Mouse (Mus musculus) adrenal gland, adult (tissue): Measurements from ENCODE around the gene Gm8994.
"Not testable (repeated sequence)": the region's sequence is repeated elsewhere in the genome, so short reads cannot be mapped to it uniquely, and the experiment has no call there.

ENCODE experiments used
- DNase-seq, 2 experiments: peaks; one replicate each; pipeline ENCODE4 v3.0.0; 2022 to 2023; ENCODE audit warnings: low spot score in 1 of 2; ENCODE audit not compliant: inconsistent age in 2 of 2

Gene Gm8994

DNA sequence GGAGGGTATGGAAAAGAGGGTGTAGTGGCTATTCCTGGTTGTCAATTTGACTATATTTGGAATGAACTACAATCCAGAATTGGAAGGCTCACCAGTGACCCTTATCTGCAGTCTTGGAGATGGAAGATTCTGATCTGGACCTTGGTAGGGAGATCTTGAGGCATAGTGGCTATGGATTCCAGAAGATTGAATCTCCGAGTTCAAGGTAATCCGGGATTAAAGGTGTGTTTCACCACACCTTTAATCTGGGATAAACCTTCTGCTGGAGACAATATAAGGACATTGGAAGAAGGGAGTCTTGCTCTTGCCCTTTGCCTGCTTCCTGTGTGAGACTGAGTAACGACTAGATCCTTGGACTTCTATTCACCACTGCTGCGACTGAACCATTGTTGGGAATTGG, at the start of gene Gm8994:
TSS of gene Gm8994 (plus strand) at position 301 of the 400 bp plus-strand sequence.
- not testable (repeated sequence) for DNase-seq

DNA sequence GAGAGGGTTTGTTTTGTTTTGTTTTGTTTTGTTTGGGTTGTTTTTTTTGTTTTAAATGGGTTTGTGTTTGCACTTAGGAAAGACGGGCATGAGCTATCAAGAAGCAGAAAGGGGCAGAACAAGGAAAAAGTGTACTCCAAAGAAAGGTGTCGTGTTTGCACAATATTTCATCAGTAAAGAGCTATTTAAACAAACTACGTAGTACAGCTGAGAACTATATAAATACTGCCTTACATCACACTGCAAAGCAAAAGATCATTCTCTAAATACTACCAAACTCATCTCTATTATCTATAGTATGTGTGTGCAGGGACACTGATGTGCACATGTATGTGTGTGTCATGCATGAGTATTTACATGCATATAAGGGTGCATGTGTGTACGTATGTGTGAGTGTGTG, 49.7 kb upstream of the Gm8994 start:
- no peak for DNase-seq

DNA sequence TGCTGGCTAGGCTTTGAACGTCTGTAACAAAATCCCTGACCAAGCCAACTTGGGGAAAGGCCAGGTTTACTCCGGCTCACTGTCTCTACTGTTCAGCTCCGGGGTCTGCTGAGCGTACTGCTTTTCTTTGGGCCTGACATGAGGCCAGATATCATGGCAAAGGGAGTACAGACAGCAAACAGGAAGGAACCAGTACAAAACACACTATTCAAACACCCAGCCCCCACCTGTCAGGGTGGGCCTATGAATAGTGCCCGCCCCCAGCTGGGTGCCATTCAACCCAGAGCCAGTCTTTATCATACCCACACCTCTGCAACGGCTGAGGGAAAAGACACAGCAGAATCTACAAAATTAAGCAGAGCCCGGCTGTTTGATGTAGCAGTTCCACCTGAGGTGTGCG, 42.8 kb upstream of the Gm8994 start:
- no peak for DNase-seq

DNA sequence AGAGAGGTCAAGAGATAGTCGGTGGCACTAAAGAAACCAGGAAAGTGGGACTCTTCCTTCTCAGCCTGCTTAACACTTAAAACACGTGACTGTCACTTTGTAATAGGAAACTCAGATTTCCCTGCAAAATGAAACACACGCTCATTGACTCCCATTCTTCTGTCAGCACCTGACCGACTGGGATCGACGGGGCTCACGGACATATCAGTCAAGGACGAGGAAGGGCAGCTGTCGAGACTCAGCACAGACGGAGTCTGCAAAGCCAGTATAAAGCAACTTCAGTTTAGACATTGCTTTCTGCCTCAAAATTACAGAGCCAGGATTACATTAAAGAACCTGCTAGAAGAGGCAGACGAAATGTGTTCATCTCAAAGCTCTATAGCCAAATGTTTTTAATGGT, 41.2 kb upstream of the Gm8994 start:
- DNase-seq = no peak

DNA sequence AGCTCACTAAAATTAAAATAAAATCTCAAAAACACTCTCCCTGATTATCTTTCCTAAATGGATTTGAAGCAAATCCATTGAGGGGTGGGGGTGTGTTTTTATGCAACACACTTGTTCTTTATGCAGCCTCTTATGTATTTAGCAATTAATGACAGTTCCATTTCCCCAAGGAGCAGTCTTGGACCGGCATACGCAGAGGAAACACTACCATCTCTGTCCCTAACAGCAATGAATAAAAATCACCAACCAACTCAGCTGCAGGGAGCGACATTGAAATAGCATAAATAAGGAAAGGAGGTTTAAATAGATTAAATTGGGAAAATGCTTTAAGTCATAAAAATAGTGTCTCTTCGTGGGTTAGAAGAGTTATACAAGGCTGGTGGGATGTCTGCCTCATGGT, 40.8 kb upstream of the Gm8994 start:
- no peak for DNase-seq

DNA sequence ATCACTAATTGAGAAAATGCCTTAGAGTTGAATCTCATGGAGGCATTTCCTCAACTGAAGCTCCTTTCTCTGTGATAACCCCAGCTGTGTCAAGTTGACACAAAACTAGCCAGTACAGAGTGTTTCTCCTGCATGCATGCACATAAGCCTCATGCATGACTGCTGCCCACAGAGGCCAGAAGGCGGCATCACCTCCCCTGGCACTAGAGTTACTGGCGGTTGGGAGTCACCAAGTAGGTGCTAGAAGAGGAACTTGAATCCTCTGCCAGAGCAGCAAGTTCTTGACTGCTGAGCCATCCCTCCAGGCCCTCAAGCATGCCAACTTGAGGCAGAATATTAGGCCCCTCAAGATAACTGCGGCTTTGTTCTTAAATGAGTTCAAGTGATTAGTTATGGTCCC, 35.9 kb upstream of the Gm8994 start:
- DNase-seq = no peak

GRCm38 (mm10) chr6:136291951-136292714, 35.2 kb upstream of the Gm8994 start:
- DNase-seq = no peak

- no peak for DNase-seq
Measured at GRCm38 (mm10) chr6:136293700-136294099, 33.6 kb upstream of the Gm8994 start.

GRCm38 (mm10) chr6:136295821-136296220, 31.5 kb upstream of the Gm8994 start:
- DNase-seq = peak; percentile 31 to 64

- peak in 1 of 2 experiments; percentile 66 for DNase-seq
Measured at GRCm38 (mm10) chr6:136296251-136296650, 31.1 kb upstream of the Gm8994 start.

DNA sequence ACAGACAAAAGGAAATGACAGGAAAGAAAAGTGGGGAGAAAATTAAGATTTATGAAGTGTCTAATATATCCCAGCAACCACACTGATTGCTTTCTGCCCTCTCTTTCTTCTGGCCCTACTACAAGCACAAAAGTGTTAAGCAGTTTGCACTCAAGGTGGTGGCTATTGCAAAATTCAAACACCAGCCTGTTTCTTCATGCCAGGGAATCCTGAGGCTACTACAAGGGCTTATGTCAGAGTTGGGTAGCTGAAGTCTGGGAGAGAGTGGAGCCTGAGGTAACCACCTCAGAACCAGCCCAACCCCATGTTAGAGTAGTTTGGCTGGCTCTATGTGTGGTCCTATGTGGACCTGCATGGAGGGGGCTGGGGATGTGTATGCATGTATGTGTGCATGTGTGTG, 23.8 kb upstream of the Gm8994 start:
- no peak for DNase-seq

- no peak for DNase-seq
Measured at GRCm38 (mm10) chr6:136304369-136304988, 22.9 kb upstream of the Gm8994 start.

GRCm38 (mm10) chr6:136309487-136309886, 17.9 kb upstream of the Gm8994 start:
- DNase-seq = no peak

DNA sequence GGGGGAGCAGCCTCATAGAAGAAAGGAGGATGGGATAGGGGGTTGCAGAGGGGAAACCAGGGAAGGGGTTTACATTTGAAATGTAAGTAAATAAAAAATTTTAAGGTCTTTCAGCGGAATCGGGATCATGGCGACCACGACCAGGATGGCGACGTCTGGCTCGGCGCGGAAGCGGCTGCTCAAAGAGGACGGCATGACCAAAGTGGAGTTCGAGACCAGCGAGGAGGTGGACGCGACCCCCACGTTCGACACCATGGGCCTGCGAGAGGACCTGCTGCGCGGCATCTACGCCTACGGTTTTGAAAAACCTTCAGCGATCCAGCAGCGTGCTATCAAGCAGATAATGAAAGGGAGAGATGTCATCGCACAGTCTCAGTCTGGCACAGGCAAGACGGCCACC, 1.1 kb downstream of the Gm8994 start:
- not testable (repeated sequence) for DNase-seq

- DNase-seq = no peak
Measured at GRCm38 (mm10) chr6:136340669-136341068, 13.3 kb downstream of the Gm8994 start.

DNA sequence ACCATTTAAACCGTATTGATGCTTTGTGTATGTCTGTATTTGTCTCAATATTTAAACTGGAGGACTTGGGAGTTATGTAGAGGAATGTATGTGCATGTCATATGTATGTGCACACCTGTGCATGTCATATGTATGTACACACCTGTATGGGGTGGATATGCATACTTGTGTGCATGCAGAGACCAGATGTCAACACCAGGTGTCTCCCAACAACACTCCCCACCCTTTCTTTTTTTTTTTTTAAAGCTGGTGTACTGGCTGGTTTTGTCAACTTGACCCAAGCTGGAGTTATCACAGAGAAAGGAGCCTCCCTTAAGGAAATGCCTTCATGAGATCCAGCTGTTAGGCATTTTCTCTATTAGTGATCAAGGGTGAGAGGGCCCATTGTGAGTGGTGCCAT, 13.8 kb downstream of the Gm8994 start:
- no peak for DNase-seq

GRCm38 (mm10) chr6:136343868-136344267, 16.5 kb downstream of the Gm8994 start:
- no peak for DNase-seq

DNA sequence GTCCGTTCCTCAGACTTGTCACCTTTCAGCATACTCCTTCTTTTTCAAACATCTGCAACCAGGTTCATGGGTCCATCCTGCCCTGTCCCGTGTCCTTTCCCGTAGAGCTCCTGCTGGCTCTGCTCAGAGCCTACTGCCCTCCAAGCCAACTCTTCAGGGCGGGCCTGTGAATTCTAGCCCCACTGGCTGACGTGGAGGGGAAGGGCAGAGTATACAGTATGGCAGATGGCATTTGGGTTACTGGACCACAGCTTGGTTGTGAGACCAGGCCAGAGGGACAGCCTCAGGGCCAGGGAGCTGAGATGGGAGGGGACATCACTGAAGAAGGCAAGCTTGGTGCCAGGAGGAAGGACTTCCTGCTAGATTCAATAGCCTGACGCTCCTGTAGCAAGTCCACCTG, 17.7 kb downstream of the Gm8994 start:
- no peak for DNase-seq

GRCm38 (mm10) chr6:136345641-136346040, 18.3 kb downstream of the Gm8994 start:
- no peak for DNase-seq

DNA sequence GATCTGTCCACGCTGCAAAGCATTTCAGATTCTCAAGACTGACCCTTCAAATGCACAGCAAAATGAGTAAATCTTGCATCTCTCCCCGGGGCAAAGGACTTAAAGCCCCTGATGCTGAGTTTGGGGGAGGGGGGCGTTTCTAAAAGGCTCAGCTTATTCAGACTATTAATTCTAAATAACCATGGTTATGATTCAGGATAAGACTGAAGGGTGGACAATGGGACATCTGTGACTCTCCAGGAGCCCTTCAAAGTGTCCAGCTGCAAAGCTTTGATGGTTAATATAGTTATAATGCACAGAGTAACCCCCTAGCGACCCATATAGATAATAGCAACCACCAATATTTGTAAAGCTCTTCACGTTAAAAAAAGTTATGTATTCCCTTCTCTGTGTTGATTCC, 19.7 kb downstream of the Gm8994 start:
- DNase-seq = no peak

DNA sequence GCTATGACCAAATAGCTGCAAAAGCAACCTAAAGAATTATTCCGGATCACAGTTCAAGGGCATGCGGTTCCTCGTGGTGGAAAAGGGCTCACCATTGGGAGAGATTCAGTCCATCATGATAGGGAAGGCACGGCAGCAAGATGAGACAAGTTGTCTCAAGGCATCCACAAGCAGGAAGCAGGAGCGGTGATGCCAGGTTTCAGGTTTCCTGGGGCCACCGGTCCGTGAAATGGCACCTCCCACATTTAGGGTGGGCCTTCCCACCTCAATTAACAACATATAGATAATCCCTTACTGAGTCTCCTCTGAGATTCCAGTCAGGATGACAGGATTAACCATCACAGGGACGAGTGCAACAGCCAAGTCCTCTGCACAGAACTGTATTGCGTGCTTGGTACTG, 20.3 kb downstream of the Gm8994 start:
- no peak for DNase-seq

DNA sequence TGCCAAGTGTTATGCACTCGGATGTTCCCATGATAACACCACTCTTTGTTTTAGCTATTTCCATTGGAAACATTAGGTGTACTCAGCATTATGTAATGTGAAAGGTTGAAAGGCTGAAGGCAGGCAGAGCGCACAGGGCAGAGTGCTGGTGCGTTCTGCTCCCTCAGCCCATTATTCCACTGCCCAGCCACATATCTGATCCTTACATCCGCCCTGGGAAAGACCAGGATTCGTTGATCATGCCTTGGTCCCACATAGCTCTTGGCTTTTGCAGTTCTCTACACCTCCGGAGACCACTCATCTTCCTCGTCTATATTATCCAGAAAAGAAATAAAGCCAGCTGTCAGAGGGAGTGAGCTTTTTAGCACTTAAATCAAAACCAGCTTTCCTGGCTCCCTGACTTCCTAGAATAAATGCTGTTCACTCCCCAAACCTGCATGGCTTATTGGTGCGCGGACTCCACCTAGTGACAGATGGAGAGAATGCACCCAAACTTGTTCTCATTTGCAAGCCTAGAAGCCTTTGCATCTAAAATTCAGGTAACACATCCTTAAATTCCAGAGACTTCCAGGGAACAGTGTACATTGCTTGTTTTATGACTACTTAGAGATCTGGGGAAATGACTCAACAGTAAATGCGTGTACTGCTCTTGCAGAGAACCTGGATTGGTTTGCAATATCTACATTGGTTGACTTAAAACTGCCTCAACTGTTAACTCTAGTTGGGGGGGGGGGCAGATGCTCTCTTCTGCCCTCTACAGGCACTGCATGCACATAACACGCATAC, 26.3 kb downstream of the Gm8994 start:
- DNase-seq = peak; percentile 57 to 92
